Mouse (Mus musculus): ENCODE measurements around the gene Olfr767. TPM values are rescaled to one million over a fixed set of nuclear protein-coding genes. Genes with fewer than 3 reads are reported as not detected.
"Not testable (repeated sequence)": the region's sequence is repeated elsewhere in the genome, so short reads cannot be mapped to it uniquely, and the experiment has no call there.

Gene Olfr767
- not detected in 2 replicates for polyA plus RNA-seq (2011; ENCODE audit: insufficient read depth, insufficient read length, low read depth, missing spikeins)

GRCm38 (mm10) chr10:129082810-129083209, at the start of gene Olfr767:
Olfr767 (minus strand) TSS chr10:129082910.
- H3K36me3 ChIP-seq (ENCODE audit: control insufficient read depth, insufficient read depth, low read length, poor library complexity, severe bottlenecking); H3K4me1 ChIP-seq (ENCODE audit: control insufficient read depth, insufficient read depth, low read length); H3K9ac ChIP-seq (ENCODE audit: low read depth, poor library complexity, severe bottlenecking); H3K4me3 ChIP-seq (ENCODE audit: low read depth, low read length); H3K9me3 ChIP-seq (replicated peaks; ENCODE audit: control insufficient read depth, insufficient read depth, low read length, poor library complexity, severe bottlenecking); H3K27ac ChIP-seq (ENCODE audit: insufficient read depth, low read length); H3K27me3 ChIP-seq (ENCODE audit: control insufficient read depth, insufficient read depth, low read length, poor library complexity, severe bottlenecking): not testable (repeated sequence)

GRCm38 (mm10) chr10:129117761-129118160, 35.1 kb upstream of the Olfr767 start, which contains the start of gene Olfr769:
Olfr769 (minus strand) TSS chr10:129117861.
- H3K4me1 ChIP-seq (ENCODE audit: control insufficient read depth, insufficient read depth, low read length): no peaks in the 10 kb centered on the region
- H3K27me3 ChIP-seq (ENCODE audit: control insufficient read depth, insufficient read depth, low read length, poor library complexity, severe bottlenecking): no peaks in the 10 kb centered on the region
- no peak within 1 kb of the TSS for H3K9ac ChIP-seq (ENCODE audit: low read depth, poor library complexity, severe bottlenecking)
- H3K9me3 ChIP-seq (replicated peaks; ENCODE audit: control insufficient read depth, insufficient read depth, low read length, poor library complexity, severe bottlenecking): no peaks in the 10 kb centered on the region
- no peaks in the 10 kb centered on the region for H3K36me3 ChIP-seq (ENCODE audit: control insufficient read depth, insufficient read depth, low read length, poor library complexity, severe bottlenecking)
- no peak within 1 kb of the TSS for H3K27ac ChIP-seq (ENCODE audit: insufficient read depth, low read length)
- no peak within 1 kb of the TSS for H3K4me3 ChIP-seq (ENCODE audit: low read depth, low read length)
- TF ChIP-seq POLR2A (IDR thresholded peaks at IDR 0.05; ENCODE audit: insufficient read depth, low read length) (no peak), CTCF (IDR thresholded peaks at IDR 0.05; ENCODE audit: low read depth, low read length) (no peak), EP300 (IDR thresholded peaks at IDR 0.05; ENCODE audit: insufficient read depth, low read depth, low read length) (no peak)

- TF ChIP-seq EP300 (IDR thresholded peaks at IDR 0.05; ENCODE audit: insufficient read depth, low read depth, low read length) (no peak), POLR2A (IDR thresholded peaks at IDR 0.05; ENCODE audit: insufficient read depth, low read length) (no peak), CTCF (IDR thresholded peaks at IDR 0.05; ENCODE audit: low read depth, low read length) (no peak)
- no peaks in the 10 kb centered on the region for H3K4me1 ChIP-seq (ENCODE audit: control insufficient read depth, insufficient read depth, low read length)
- H3K36me3 ChIP-seq (ENCODE audit: control insufficient read depth, insufficient read depth, low read length, poor library complexity, severe bottlenecking): no peaks in the 10 kb centered on the region
- H3K27ac ChIP-seq (ENCODE audit: insufficient read depth, low read length): no peak overlapping the region
- no peaks in the 10 kb centered on the region for H3K9me3 ChIP-seq (replicated peaks; ENCODE audit: control insufficient read depth, insufficient read depth, low read length, poor library complexity, severe bottlenecking)
- H3K4me3 ChIP-seq (ENCODE audit: low read depth, low read length): no peak overlapping the region
- H3K9ac ChIP-seq (ENCODE audit: low read depth, poor library complexity, severe bottlenecking): no peak overlapping the region
- no peaks in the 10 kb centered on the region for H3K27me3 ChIP-seq (ENCODE audit: control insufficient read depth, insufficient read depth, low read length, poor library complexity, severe bottlenecking)
These were observed 32.4 kb upstream of the Olfr767 start for GRCm38 (mm10) chr10:129115146-129115545.

GRCm38 (mm10) chr10:129101231-129101630, 18.5 kb upstream of the Olfr767 start:
- H3K4me1 ChIP-seq (ENCODE audit: control insufficient read depth, insufficient read depth, low read length): no peaks in the 10 kb centered on the region
- no peaks in the 10 kb centered on the region for H3K27me3 ChIP-seq (ENCODE audit: control insufficient read depth, insufficient read depth, low read length, poor library complexity, severe bottlenecking)
- no peaks in the 10 kb centered on the region for H3K36me3 ChIP-seq (ENCODE audit: control insufficient read depth, insufficient read depth, low read length, poor library complexity, severe bottlenecking)
- H3K9ac ChIP-seq (ENCODE audit: low read depth, poor library complexity, severe bottlenecking): no peak overlapping the region
- no peaks in the 10 kb centered on the region for H3K9me3 ChIP-seq (replicated peaks; ENCODE audit: control insufficient read depth, insufficient read depth, low read length, poor library complexity, severe bottlenecking)
- TF ChIP-seq CTCF (IDR thresholded peaks at IDR 0.05; ENCODE audit: low read depth, low read length) (no peak), EP300 (IDR thresholded peaks at IDR 0.05; ENCODE audit: insufficient read depth, low read depth, low read length) (no peak), POLR2A (IDR thresholded peaks at IDR 0.05; ENCODE audit: insufficient read depth, low read length) (no peak)
- H3K4me3 ChIP-seq (ENCODE audit: low read depth, low read length): no peak overlapping the region
- H3K27ac ChIP-seq (ENCODE audit: insufficient read depth, low read length): no peak overlapping the region

GRCm38 (mm10) chr10:129099275-129099674, 16.6 kb upstream of the Olfr767 start, which contains the start of gene Olfr768:
Olfr768 (minus strand) TSS chr10:129099375.
- Histone ChIP-seq H3K27ac (ENCODE audit: insufficient read depth, low read length) (no peak within 1 kb of the TSS), H3K27me3 (ENCODE audit: control insufficient read depth, insufficient read depth, low read length, poor library complexity, severe bottlenecking) (no peaks in the 10 kb centered on the region), H3K4me3 (ENCODE audit: low read depth, low read length) (no peak within 1 kb of the TSS), H3K36me3 (ENCODE audit: control insufficient read depth, insufficient read depth, low read length, poor library complexity, severe bottlenecking) (no peaks in the 10 kb centered on the region), H3K4me1 (ENCODE audit: control insufficient read depth, insufficient read depth, low read length) (no peaks in the 10 kb centered on the region), H3K9me3 (replicated peaks; ENCODE audit: control insufficient read depth, insufficient read depth, low read length, poor library complexity, severe bottlenecking) (no peaks in the 10 kb centered on the region), H3K9ac (ENCODE audit: low read depth, poor library complexity, severe bottlenecking) (no peak within 1 kb of the TSS)
- TF ChIP-seq EP300 (IDR thresholded peaks at IDR 0.05; ENCODE audit: insufficient read depth, low read depth, low read length) (no peak), CTCF (IDR thresholded peaks at IDR 0.05; ENCODE audit: low read depth, low read length) (no peak), POLR2A (IDR thresholded peaks at IDR 0.05; ENCODE audit: insufficient read depth, low read length) (no peak)

GRCm38 (mm10) chr10:129068877-129069276, 13.8 kb downstream of the Olfr767 start, which contains the start of gene Olfr766-ps1:
Olfr766-ps1 (minus strand) TSS chr10:129068977.
- Histone ChIP-seq H3K27ac (ENCODE audit: insufficient read depth, low read length) (no peak within 1 kb of the TSS), H3K36me3 (ENCODE audit: control insufficient read depth, insufficient read depth, low read length, poor library complexity, severe bottlenecking) (no peaks in the 10 kb centered on the region), H3K4me3 (ENCODE audit: low read depth, low read length) (no peak within 1 kb of the TSS), H3K9me3 (replicated peaks; ENCODE audit: control insufficient read depth, insufficient read depth, low read length, poor library complexity, severe bottlenecking) (no peaks in the 10 kb centered on the region; the same call in 1 of the 2 replicates), H3K4me1 (ENCODE audit: control insufficient read depth, insufficient read depth, low read length) (no peaks in the 10 kb centered on the region), H3K27me3 (ENCODE audit: control insufficient read depth, insufficient read depth, low read length, poor library complexity, severe bottlenecking) (no peaks in the 10 kb centered on the region), H3K9ac (ENCODE audit: low read depth, poor library complexity, severe bottlenecking) (no peak within 1 kb of the TSS)
- no peak for TF ChIP-seq EP300 (IDR thresholded peaks at IDR 0.05; ENCODE audit: insufficient read depth, low read depth, low read length)
- TF ChIP-seq CTCF (IDR thresholded peaks at IDR 0.05; ENCODE audit: low read depth, low read length): no peak
- no peak for TF ChIP-seq POLR2A (IDR thresholded peaks at IDR 0.05; ENCODE audit: insufficient read depth, low read length)

GRCm38 (mm10) chr10:129049898-129050297, 32.8 kb downstream of the Olfr767 start, which contains the start of gene Olfr765:
Olfr765 (minus strand) TSS chr10:129049998.
- H3K4me3 ChIP-seq (ENCODE audit: low read depth, low read length); H3K27ac ChIP-seq (ENCODE audit: insufficient read depth, low read length); H3K36me3 ChIP-seq (ENCODE audit: control insufficient read depth, insufficient read depth, low read length, poor library complexity, severe bottlenecking); H3K27me3 ChIP-seq (ENCODE audit: control insufficient read depth, insufficient read depth, low read length, poor library complexity, severe bottlenecking); H3K4me1 ChIP-seq (ENCODE audit: control insufficient read depth, insufficient read depth, low read length); H3K9me3 ChIP-seq (replicated peaks; ENCODE audit: control insufficient read depth, insufficient read depth, low read length, poor library complexity, severe bottlenecking); H3K9ac ChIP-seq (ENCODE audit: low read depth, poor library complexity, severe bottlenecking): not testable (repeated sequence)

Measured in ES-Bruce4 (cell line).